Mouse (Mus musculus) layer of hippocampus, adult 8-10 months (tissue): ENCODE results near the gene Olfr287. TPM values are rescaled to one million over a fixed set of nuclear protein-coding genes. Genes with fewer than 3 reads are reported as not detected.

ENCODE experiments used
- DNase-seq, 2 experiments: peaks; one replicate each; pipeline ENCODE4 v3.0.0; 2022; ENCODE audit warnings: low spot score in 2 of 2
- total RNA-seq, 4 experiments: library from RNA; stranded (reverse); gene quantifications; 2 replicates each; pipeline ENCODE4 v1.2.4; 2022

Olfr287 gene
- 1 to 10 TPM; 4.1 to 5.4 (median 4.4) TPM for total RNA-seq

GRCm38 (mm10) chr15:98220877-98221276 is at the start of gene Olfr287, which contains the start of gene Gm44579:
Olfr287 (minus strand) TSS chr15:98221056.
Gm44579 (minus strand) TSS chr15:98220977.
- peak; percentile 8 to 21 for DNase-seq

GRCm38 (mm10) chr15:98257776-98258175 is 36.9 kb upstream of the Olfr287 start:
- DNase-seq = no peak

GRCm38 (mm10) chr15:98257193-98257592 is 36.3 kb upstream of the Olfr287 start, which contains the start of gene H1fnt:
H1fnt (minus strand) TSS chr15:98257293.
- no peak for DNase-seq

GRCm38 (mm10) chr15:98256271-98256670 is 35.4 kb upstream of the Olfr287 start:
- DNase-seq = no peak

DNA sequence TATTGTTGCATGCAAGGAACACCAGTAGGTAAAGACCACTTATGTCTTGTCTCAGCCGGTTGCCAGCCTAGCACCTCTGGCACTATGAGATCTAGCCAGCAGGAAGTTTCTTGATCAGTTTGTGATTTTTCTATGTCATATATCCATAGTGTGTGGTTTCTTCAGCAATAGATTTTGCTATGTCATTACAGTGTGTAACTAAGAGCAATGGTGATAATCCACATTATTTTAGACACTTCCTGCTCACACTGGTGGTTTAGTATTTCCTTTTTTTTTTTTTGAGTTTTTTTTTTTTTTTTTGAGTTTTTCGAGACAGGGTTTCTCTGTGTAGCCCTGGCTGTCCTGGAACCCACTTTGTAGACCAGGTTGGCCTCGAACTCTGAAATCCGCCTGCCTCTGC is 14.6 kb upstream of the Olfr287 start:
- DNase-seq = no peak

GRCm38 (mm10) chr15:98234350-98234749 is 13.5 kb upstream of the Olfr287 start, which contains the start of gene Olfr286:
Olfr286 (minus strand) TSS chr15:98234450.
- DNase-seq = no peak

GRCm38 (mm10) chr15:98226096-98226495 is 5.2 kb upstream of the Olfr287 start:
- no peak for DNase-seq

DNA sequence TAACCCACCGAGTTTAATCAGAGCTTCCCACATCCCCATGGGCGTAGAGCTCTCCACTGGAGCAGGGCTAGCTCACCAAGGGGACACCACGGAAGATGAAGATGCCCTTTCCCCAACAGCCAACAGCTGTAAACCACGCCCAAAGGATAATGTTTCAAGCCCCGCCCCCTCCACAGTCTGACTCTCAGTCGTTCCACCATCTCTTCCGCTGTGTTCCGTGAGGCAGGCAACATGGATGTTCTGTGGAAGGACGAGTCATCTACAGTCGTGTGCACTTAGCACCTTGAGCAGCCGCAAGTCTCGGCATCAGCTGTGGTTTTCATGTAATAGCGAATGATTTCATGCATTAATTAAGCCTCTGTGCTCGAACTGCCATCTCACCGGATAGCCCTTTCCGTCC is 4.8 kb upstream of the Olfr287 start:
- DNase-seq = no peak

- no peak for DNase-seq
These were observed 1.5 kb upstream of the Olfr287 start for GRCm38 (mm10) chr15:98222377-98222776.

- DNase-seq = no peak
These were observed 6.7 kb downstream of the Olfr287 start for GRCm38 (mm10) chr15:98214130-98214529.

DNA sequence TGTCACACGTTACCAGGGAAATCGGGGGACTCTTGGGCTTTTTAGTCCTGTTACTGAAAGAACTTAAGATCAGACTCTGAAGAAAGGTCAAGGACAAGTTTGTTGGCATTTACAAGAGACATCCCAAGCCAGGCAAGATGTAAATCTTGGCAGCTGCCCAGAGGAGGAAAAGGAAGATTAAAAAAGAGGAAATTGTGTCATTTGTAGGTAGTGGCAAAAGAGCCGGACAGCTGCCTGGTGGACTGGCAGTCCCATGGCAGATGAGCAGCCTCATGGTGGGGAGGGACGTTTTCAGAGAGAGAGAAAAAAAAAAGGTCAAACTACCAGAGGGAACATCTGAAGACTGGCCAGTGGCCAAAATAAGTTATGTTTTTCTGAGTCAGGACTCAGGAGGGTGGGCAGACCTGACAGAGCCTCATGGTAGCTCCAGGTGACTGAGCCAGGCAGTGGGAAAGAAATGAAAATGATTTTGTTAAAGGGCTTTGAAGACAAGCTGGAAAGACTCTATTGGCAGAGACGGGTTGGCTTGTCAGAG is 7.5 kb downstream of the Olfr287 start:
- DNase-seq = no peak

GRCm38 (mm10) chr15:98209676-98210075 is 11.2 kb downstream of the Olfr287 start:
- no peak for DNase-seq

- no peak for DNase-seq
These were observed 25.4 kb downstream of the Olfr287 start, which contains the start of gene Olfr288 for GRCm38 (mm10) chr15:98195442-98195841. Olfr288 (minus strand) TSS chr15:98195542.

DNA sequence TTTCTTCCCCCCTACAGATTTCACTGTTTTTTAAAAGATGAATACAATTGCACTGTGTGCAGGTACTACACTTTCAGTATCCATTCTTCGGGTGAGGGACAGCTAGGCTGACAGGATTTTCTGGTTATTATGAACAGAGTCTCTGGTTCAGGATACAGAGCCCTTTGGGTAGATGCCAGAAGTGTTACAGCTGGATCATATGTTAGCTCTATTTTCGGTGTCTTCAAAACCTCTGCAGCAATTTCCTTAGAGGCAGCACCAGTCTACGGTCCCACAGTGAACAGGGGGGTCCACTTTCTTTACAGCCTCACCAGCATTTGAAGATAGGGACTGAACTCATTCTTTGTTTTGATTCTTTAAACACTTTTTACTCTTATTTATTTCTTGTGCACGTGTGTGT is 36.4 kb downstream of the Olfr287 start:
- DNase-seq = no peak

DNA sequence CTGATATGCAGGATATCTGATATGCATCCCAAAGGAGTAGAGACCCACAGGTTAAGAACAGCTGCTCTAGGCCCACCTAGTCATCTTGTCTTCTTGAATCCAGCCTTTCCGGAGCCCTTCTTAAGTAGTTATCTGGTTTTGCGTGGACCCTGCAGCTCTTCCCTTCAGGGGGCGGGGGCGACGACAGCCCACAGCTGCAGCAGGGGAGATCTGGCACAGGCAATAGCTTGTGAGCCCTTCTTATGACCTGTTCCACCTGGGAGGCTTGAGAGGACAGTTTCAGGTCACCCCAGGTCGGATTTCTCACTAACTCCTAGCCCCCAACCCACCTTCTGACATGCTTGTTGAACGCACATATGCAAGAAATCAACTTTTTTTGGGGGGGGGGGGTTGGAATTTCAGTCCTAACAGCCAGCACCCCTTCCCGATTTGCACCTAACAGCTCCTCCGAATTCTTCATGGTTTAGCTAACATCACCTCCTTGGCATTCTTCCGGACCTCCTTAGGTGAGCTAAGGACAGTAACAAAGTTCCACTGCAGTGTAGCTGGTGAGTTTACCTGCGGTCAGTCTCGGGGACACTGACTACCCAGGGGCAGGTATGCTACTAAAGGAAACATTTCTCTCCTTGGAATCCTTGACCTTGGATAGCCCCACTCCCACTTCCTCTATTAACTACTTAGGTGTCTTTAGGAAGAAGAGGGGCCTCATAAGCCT is 38.8 kb downstream of the Olfr287 start:
- DNase-seq = no peak

- peak; percentile 90 to 94 for DNase-seq
These were observed 39.6 kb downstream of the Olfr287 start for GRCm38 (mm10) chr15:98181132-98181711.

- no peak for DNase-seq
These were observed 40.2 kb downstream of the Olfr287 start for GRCm38 (mm10) chr15:98180567-98181131.

DNA sequence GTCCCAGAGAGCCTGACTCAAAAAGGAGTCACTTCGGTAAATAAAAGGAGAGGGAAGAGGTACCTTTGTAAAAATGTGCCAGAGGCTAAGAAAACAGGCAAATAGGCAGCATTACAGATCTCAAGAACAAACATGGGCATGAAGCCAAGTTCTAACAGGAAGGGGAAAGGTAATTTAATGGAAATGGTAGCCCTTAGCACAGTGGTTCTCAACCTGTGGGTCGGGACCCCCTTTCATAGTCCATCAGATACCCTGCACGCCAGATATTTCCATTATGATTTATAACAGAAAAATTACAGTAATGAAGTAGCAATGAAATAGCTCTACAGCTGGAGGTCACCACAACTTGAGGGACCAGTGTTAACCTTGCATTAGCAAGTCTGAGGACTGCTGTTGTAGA is 43.5 kb downstream of the Olfr287 start:
- no peak for DNase-seq

GRCm38 (mm10) chr15:98173821-98174220 is 47.0 kb downstream of the Olfr287 start:
- DNase-seq = peak; percentile 76 to 80

GRCm38 (mm10) chr15:98172113-98172512 is 48.7 kb downstream of the Olfr287 start:
- DNase-seq = no peak

DNA sequence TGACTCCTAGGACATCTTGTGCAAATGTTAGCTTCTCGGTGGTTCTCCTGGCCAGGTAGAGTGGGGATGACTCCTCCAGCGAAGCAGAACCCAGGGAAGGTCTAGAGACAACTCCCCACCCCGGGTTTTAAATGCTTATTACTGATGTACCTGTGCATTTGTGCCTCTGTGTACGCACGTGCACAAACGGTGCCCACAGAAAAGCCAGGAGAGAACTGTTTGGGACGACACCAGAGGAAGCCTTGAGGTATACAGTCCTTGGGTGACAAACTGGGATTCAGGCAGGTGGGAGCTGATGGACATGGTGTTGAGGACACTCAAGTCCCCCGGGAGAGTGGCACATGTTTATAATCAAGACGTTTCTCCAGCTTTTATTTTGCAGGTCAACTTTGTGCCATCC is 49.9 kb downstream of the Olfr287 start:
- no peak for DNase-seq

GRCm38 (mm10) chr15:98170365-98170764 is 50.5 kb downstream of the Olfr287 start:
- DNase-seq = peak; percentile 58 to 63
